Mouse (Mus musculus) right cerebral cortex, postnatal 14 days (tissue): ENCODE measurements at regions not wholly inside any gene's neighbourhood (a gene's known extent, or its start where the extent isn't known, plus 50 kb on each side); places are given as distances from the start of the nearest gene placed in this dataset.

Experiments
- DNase-seq: peaks from one replicate; pipeline ENCODE4 v3.0.0; 2022

- DNase-seq: no peak
Measured at GRCm38 (mm10) chr5:111897568-111897967, 163.8 kb downstream of the Gm26897 start.

- no peak for DNase-seq
Measured at GRCm38 (mm10) chr5:111898482-111898881, 164.8 kb downstream of the Gm26897 start.

DNA sequence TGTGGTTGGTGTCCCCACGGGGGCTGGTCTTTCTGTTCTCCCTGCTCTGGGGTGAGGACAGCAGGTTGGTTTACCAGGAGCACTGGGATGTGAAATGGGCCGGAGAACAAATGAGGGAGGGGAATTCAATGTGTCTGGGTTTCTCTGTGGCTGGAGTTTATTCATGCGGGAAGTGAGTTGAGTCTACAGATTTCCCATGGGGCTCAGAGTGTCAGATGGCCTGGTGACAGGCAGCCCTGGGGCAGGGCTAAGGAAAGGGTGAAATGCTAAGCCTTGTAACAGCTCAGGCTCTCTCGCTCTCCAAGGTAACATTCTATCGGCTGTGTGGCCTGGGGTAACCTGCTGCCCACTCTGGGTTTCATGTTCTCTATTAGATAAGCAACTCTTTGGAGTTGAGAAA lies 167.5 kb downstream of the Gm26897 start:
- DNase-seq: no peak

DNA sequence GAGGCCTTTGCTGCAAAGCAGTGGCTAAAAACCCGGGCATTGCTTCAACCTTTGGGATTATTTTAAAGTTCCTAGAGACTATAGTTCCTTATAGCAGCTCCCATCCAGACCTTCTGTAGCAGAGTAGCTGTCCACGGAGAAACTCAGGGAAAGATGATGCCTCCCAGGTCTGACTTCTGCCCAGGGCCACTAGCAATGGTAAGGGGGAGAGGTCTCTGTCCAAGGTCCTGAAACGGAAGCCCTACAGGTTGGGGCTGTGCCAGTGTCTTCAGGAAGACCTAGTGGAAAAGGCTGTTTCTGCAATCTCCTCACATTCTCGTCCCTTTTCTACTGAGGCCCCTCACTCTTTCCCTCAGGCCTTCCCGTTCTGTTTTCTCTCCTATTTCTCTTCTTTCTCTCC lies 168.0 kb downstream of the Gm26897 start:
- DNase-seq: no peak

DNA sequence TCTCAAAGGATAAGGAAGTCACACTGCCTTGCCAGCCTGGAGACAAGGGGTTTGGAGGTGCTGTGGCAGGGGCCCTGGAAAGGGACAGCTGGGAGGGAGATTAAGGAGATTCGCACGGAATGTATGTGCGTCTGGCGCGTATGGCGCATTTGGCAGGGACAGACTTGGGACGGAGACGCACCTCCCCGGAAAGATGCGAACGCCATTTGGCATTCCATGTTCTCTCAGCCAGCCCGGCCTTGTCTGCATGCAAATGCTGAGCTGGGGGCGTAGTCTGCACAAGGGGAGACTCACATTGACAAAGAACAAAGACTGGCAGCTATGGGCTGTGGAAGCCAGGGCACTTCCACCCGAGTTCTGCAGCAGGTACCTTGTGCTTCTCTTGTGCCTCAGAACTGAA lies 174.4 kb downstream of the Gm26897 start:
- peak; percentile 41 for DNase-seq

GRCm38 (mm10) chr5:111910514-111910913 lies 176.8 kb downstream of the Gm26897 start:
- no peak for DNase-seq

DNA sequence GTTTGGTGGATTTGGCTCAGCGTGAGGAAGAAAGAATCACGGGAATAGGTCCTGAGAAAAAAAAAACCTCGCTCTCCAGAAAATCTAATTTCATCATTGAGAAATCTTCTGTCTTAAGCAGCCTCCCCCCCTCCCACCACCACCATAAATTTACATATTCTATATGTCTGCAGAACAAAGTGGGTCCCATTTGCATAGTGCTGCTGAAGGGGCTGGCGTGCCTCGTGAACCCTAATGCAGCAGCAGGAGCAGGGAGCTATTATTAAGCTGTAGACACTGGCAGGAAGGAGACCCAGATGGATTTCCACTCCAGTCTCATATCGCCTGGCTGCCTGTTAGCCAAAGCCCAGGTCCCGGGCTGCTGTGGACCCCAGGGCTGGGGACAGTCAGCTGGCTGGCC lies 179.6 kb downstream of the Gm26897 start:
- DNase-seq: no peak

GRCm38 (mm10) chr5:111914296-111914695 lies 180.6 kb downstream of the Gm26897 start:
- DNase-seq: no peak

- no peak for DNase-seq
Measured at GRCm38 (mm10) chr5:111917643-111918252, 184.0 kb downstream of the Gm26897 start.

- DNase-seq: no peak
Measured at GRCm38 (mm10) chr5:111918888-111919287, 185.2 kb downstream of the Gm26897 start.

GRCm38 (mm10) chr5:111922991-111923701 lies 189.4 kb downstream of the Gm26897 start:
- DNase-seq: no peak

GRCm38 (mm10) chr5:111925757-111926156 lies 192.0 kb downstream of the Gm26897 start:
- DNase-seq: no peak

DNA sequence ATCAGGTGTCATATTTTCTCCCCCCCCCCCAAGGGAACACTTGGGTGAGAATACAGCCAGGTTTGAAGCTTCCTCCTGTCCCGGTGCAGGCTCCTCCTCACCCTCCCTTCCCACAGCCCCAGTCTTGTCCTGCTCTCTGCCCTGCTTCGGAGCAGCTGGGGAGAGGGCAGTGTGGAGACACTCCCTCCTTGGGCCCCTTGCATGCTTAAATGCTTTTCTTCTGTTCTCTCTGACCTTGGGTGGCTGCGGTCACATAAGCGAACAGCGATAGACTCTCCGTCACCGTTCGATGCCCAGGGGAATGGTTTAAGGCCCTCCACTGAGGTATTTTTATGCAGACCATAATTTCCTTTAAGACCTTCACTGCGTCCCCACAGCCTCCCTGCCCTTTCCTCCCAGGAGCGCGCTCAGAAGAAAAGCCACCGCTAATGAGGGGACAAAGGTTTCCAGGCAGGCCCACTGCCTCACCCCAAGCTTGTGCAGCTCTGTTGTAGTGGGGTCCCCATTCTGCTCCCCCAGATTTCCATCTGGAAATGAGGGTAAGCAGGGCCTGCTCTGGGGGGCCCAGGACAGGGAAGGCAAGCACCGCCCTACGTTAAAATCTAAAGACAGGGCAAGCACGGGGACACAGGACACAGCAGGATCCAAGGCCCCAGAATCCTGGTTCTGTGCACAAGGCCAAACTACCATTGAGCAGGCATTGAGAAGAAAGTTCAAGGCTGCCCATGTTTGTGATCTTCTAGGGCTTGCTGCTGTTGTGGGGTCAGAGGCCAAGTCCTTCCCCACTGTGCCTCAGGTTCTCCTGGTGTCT lies 195.7 kb downstream of the Gm26897 start:
- no peak for DNase-seq

- DNase-seq: no peak
Measured at GRCm38 (mm10) chr5:111929991-111930339, 196.2 kb downstream of the Gm26897 start.

DNA sequence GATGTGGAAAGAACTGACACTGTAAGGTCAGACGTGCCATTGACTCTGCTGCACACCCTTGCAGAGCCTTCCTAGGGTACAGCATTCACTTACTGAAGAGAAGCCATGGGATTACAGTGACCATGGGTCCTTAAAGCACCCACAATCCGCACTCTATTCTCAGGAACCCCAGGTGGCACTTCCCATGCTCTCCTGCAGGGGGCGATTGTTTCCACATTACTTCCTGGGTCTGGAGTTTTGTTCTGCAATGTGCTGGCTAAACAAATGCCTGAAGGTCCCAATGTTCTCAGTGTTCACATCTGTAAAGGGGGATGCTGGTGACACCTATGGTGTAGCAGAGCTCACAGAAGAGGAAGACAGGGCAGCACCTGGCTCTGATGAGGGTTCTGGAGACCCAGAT lies 198.0 kb downstream of the Gm26897 start:
- no peak for DNase-seq

GRCm38 (mm10) chr5:111935381-111936134 lies 201.8 kb downstream of the Gm26897 start:
- DNase-seq: no peak

GRCm38 (mm10) chr5:111941831-111942230 lies 208.1 kb downstream of the Gm26897 start:
- no peak for DNase-seq

DNA sequence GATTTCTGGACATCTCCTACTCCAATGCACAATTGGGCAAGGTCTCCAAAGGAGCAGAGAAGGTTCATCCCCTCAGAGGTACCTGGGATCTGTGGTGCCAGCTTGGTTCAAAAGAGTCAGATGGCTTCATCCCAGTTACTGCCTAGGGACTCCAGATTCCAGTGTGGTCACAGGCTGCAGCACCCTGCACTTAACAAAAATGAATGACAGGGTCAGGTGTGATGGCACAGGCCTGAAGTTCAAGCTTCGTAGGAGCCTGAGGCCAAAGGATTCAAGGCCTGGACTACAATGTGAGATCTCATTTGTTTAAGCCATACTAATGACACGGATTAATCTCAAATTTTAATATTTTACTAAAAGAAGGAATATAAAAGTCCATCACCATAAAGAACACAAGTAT lies 209.1 kb downstream of the Gm26897 start:
- DNase-seq: no peak

DNA sequence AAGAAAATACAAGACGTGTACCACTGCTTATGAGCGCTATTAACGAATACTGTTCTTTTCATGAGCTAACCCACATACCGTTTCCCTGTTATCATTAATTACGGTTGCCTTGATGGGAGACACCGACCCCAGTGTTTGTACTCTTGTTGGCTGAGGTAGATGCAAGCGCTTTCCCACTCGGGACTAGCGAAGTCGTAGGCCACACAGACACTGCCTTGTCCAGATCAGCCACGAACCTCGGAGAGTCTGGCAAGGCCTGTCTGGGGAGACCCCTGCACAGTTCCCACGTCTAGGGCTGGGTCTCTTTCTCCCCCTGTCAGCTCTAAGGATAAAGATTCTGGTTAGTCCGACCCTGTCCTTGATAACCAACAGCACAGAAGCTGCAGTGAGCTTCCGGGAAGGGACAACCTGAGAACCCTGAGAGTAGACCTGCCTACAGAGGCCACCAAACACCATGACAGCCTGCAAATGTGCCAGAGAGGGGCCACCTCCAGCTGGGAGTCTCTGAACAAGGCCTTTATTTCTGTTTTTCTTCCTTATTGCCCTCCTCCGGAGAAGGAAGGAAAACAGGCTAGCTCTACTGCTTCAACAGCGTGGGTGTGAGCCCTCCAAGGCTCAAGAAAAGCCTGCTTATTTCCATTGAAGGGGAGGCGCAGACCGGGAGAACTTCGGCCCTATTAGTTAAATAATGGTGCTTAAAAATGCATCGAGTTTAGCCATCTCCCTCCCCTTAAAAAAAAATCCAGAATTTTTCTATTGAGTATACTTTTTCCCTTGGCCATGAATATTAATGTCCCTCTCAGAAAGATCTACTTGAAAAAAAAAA lies 209.8 kb downstream of the Gm26897 start:
- no peak for DNase-seq

DNA sequence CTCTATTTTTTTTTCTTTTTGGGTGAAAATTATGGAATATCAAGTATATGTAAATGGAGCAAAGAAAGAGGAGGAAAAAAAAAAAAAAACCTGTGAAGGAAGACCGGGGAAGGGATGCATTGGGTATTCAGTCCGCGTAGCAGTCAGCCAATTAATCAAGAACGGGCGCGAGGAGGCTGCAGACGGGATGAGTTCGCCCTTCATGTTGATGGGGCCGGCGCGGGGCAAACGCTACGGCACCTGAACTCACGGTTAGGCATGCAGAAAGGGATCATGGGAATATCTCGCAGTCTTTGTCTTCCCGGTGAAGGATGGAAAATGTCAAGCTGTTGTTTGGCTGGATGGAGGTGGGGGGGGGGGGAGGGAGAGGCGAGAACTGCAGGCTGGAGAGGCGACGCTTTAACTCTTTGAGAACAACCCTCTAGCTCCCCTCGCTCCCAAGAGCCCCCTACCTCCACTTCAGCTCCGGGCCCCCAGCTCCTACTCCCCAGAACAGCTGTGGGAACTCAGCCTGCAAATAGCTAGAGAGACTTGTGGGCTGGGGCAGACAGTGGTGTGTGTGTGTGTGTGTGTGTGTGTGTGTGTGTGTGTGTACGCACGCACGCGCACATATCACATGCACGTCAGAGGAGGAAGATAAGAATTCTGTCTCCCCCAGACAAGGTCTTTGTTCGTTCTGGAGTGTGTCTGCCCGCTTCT lies 210.7 kb downstream of the Gm26897 start:
- DNase-seq: no peak

DNA sequence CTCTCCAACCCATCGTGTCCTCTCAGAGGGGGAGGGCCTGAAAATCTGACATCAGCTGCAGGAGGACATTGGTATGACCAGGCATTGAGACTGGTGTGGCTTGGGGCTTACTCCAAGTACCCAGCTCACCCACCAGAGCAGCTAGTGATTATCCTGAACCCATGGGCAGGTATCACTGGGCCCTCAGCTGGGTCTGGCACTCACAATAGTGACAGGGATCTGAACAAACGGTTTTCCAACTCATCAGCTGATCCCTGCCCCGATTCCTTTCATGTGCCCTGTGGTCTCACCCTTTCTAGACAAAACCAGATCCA lies 211.2 kb downstream of the Gm26897 start:
- no peak for DNase-seq

DNA sequence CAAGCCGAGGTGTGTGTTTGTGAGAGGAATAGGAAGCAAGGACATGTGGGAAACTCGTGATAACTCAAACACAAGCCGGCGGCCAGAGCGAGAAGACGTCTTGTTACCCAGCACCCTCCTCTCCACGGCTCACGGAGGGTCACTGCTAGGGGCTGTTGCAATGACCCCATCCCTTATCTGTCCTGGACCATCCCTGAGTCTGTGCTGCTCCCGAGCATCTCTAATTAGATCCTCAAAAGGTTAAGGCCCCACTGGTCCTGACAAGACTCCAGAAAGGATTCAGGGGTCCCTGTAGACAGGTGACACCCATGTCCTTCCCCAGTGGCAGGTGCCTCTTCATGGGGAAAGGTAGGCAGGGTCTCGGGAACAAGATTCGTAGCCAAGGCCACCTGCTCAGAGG lies 212.6 kb downstream of the Gm26897 start:
- no peak for DNase-seq
